Mouse (Mus musculus): ENCODE results near the gene Slc48a1. TPM values are rescaled to one million over a fixed set of nuclear protein-coding genes. Genes with fewer than 3 reads are reported as not detected.
A peak's percentile ranks its signal among the peaks of the same experiment; 100 is the strongest.

Gene Slc48a1
- total RNA-seq (2022), result 100 to 1,000 TPM; 131 to 151 (median 146) TPM

DNA sequence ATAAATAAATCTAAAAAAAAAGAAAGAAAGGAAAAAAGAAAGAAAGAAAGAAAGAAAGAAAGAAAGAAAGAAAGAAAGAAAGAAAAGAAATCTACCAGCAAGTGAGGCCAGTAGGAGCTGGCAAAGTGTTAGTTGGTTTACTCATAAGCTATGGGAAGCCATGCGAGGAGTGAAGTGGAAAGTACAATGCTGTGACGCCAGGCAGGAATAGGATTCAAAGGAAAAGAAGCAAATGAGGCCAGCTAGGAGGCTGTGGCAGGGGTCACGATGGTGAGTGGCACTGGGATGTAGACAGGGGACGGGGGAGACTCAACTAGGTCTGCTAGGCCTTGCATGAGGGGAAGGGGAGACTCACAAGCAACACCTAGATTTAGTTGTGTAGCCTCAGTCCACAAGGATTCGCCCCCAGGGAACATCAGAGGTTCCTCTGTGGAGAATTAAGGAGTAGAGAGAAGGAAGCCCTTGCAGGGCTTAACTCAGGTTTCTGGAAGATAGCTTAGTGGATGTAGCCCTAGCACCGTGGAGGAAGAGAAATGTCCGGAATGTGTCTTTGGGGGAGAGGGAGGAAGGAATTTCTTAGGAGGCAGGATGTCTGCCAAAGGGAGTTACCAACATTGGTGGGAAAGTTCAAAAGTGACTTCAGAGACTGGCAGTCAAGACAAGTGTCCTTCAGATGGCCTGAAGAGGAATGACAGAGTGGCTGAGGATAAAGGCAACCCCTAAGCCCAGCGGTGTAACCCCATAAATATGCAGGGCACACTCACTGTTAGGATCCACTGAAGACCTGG is at the start of gene Slc48a1:
Slc48a1 (plus strand) TSS at position 210 of the 788 bp plus-strand sequence.
- DNase-seq (ENCODE audit: low spot score in 2 of 2), result no peak

DNA sequence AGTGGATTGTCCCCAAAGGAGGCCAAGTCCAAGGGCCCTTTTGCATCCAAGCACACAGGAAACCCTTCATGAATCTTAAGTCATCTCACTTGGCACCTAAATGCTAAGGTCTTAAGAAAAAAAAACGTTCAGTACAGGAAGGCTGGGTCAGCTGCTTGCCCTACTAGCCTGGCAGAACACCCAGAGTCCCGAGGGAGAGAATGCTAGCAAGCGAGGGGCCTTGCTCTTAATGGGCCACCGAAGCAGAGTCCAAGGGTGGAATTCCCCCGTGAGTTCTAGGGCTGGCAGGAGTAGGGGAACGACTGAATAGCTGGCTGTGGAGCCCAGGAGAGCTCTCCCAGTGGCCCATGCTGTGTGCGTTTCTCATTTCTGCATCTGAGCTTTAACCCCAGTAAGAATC is 49.5 kb upstream of the Slc48a1 start:
- peak; percentile 53 to 74 for DNase-seq (ENCODE audit: low spot score in 2 of 2)

DNA sequence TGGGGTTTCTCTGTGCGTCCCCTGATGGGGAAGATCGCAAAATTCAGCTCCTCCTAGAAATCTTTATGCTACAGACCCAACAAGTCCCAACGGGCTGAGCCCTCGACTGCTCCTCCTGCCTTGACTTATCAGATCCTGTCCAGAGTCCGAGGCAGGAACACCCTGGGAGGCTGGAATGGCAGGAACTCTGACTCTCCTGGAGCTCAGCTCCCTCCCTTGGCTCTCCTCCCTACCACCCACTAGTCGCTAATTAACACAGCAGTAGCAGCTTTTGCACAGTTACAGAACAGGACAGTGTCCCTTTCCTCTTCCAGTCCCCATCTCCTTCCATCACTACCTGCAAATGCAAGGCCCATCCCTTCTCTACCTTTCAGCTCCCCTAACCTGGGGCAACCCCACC is 48.0 kb upstream of the Slc48a1 start:
- no peak for DNase-seq (ENCODE audit: low spot score in 2 of 2)

DNA sequence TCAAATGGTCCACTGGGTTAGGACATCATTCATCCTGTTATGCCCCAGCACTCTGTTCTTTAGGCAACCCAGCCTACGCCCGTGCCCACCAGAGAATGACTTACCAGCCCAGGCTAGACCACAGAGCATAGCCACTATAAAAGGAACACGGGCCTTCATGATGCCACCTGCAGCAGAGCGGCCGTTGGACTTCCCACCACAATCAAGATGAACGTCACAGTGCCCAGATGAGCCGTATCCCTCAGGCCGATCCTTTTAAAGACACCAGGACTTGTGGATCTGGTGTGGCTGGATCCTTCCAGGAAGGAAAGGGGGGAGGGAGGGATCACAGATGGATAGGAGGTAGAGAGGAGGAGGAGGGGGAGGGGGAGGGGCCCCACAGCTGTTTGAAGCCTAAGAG is 47.2 kb upstream of the Slc48a1 start, which contains the start of gene Endou:
Endou (minus strand) TSS at position 229 of the 400 bp plus-strand sequence.
- DNase-seq (ENCODE audit: low spot score in 2 of 2), result no peak

GRCm38 (mm10) chr15:97731988-97732387 is 46.3 kb upstream of the Slc48a1 start:
- DNase-seq (ENCODE audit: low spot score in 2 of 2), result no peak

DNA sequence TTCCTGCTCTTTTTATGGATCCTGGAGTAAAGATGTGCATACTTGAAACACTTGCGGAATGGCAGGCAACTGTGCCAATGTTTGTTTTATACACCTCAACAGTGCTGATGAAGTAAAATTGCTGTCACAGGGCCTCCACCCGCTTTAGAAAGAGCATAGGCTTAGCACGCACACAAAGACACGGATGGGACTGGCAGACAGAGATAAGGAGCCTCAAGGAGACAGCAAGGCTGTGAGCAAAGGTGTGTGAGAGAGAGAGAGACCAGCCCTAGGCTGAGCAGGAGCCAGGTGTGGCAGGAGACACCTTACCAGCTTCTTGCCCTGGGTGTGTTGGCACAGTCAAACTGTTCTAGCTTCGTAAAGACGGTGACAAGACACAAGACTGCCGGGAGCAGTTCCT is 39.4 kb upstream of the Slc48a1 start:
- DNase-seq (ENCODE audit: low spot score in 2 of 2), result no peak

- no peak for DNase-seq (ENCODE audit: low spot score in 2 of 2)
These were observed 38.0 kb upstream of the Slc48a1 start for GRCm38 (mm10) chr15:97740283-97740732.

GRCm38 (mm10) chr15:97741662-97742061 is 36.7 kb upstream of the Slc48a1 start:
- DNase-seq (ENCODE audit: low spot score in 2 of 2), result no peak

DNA sequence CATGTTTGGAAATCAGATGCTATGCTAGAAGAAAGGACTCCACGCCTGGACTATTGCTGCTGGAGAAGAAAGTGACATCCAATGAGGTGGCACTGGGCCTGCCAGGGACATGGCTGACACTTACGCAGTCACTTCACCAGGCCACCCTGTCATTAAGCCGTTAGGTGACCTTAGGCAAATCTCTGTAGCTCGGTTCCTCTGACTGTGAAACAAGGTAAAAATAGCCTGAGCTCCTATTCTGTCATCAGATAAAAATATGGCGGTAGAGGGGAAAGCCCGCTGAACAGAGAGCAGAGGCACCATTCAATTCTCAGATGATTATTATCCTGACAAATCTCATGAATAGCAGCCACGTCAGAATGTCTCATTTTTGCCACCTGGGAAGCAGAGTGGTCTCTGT is 36.2 kb upstream of the Slc48a1 start:
- no peak for DNase-seq (ENCODE audit: low spot score in 2 of 2)

DNA sequence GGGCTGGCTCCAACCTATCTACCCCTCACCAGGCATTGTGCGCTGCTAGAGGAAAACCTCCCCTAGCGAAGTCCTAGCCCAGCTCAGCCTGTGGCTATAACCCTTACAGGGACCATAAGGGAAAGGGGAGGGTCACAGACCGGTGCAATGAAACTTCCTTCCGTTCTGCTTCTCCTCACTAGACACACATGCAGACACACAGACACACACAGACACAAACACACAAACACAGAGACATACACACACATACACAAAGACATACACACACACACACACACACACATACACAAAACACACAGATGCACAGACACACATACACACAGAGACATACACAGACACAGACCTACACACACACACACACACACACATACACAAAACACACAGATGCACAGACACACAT is 35.7 kb upstream of the Slc48a1 start:
- no peak for DNase-seq (ENCODE audit: low spot score in 2 of 2)

DNA sequence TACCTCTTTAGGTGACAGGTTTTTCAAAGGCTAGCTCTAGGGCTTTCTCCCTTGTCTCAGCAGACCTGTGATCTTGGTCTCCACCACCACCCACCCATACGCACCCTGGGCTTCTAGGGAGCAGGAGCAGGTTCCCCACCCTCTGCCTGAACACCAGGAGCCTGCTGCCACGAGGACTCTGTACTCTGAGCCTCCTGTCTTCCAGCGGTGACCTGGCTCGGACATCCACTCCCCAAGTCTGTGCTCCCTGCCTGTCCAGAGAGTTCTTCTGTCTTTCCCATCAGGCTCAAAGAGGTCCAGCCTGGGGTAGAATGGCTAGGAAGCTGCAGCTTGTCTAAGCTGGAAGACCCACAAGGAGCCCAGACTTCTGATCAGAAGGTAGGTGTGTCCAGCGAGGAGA is 35.1 kb upstream of the Slc48a1 start:
- DNase-seq (ENCODE audit: low spot score in 2 of 2), result no peak

- DNase-seq (ENCODE audit: low spot score in 2 of 2), result no peak
These were observed 34.3 kb upstream of the Slc48a1 start for GRCm38 (mm10) chr15:97743961-97744525.

DNA sequence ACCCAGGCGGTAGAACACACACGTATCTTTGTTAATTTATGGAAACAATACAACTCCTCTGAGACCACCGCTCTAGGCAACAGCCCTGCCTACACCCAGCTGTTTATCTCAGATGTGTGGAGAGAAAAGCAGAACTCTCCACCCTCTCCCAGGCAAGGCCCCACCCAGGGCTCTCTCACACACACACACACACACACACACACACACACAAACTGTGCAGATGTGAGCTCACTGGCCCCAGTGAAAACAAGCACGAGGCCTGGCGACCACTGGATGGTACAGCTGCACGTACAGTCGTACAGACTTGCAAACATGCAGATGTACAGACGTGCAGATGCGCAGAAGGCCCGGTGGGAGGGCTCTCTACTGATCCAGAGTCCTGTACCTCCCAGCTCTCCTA is 33.4 kb upstream of the Slc48a1 start:
- no peak for DNase-seq (ENCODE audit: low spot score in 2 of 2)

GRCm38 (mm10) chr15:97745331-97745730 is 33.0 kb upstream of the Slc48a1 start:
- DNase-seq (ENCODE audit: low spot score in 2 of 2), result peak in 1 of 2 experiments; percentile 46

- DNase-seq (ENCODE audit: low spot score in 2 of 2), result no peak
These were observed 32.0 kb upstream of the Slc48a1 start for GRCm38 (mm10) chr15:97746278-97746677.

DNA sequence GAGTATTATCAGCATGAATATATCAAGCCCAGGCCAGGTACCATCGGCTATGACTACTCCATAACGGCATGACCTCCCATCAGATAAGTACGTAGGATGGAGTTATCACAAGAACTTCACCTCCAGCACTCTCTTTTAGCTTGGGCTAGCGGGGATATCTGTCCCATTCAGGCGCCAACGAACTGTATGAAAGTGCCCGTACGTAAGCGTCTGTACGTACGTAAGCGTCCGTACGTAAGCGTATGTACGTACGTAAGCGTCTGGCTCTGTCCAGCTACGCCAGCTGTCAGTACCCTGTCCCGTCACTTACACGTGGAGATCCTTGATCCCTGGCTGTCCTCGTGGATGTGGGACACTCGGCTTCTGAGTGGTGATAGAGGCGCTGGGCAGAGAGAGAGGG is 31.6 kb upstream of the Slc48a1 start:
- no peak for DNase-seq (ENCODE audit: low spot score in 2 of 2)

GRCm38 (mm10) chr15:97747486-97747885 is 30.8 kb upstream of the Slc48a1 start:
- no peak for DNase-seq (ENCODE audit: low spot score in 2 of 2)

DNA sequence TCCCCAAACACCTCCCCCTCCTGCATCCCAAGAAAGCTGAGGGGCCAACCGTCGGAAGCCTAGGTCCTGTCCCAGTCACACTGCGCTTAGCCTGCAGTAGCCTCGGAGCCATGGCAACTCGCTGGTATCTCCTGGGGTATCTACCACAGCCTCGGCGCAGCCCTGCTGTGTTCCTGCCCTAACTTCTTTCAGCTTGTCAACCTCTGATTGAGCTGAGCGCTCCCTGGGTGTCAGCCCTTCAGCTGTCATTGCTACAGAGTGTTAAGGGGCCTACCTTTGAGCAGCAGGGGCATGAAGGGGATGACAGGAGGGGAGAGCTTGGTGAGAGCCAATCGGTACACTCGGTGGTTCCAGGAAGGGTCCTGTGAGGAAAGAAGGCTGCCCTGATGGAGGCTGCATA is 30.0 kb upstream of the Slc48a1 start:
- no peak for DNase-seq (ENCODE audit: low spot score in 2 of 2)

GRCm38 (mm10) chr15:97748964-97749363 is 29.4 kb upstream of the Slc48a1 start:
- no peak for DNase-seq (ENCODE audit: low spot score in 2 of 2)

DNA sequence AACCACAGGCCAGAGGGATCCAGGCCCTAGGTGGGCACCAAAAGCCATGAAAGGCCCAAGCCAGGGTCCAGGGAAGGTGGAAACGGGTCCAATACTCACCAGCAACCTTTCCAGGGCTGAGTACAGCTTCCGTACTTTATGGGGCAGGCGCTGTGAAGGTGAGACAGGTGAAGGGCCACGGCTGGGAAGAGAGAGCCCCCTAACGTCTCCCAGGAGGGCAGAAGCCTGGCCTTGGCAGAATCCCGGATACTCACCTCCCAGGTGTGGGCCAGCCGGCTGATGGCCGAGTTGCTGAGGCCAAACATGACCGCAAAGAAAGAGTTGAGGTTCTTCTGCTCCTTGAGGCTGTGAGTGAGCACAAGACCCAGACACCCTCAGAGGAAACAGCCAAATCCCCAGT is 28.9 kb upstream of the Slc48a1 start:
- no peak for DNase-seq (ENCODE audit: low spot score in 2 of 2)

- no peak for DNase-seq (ENCODE audit: low spot score in 2 of 2)
These were observed 28.5 kb upstream of the Slc48a1 start for GRCm38 (mm10) chr15:97749841-97750240.

DNA sequence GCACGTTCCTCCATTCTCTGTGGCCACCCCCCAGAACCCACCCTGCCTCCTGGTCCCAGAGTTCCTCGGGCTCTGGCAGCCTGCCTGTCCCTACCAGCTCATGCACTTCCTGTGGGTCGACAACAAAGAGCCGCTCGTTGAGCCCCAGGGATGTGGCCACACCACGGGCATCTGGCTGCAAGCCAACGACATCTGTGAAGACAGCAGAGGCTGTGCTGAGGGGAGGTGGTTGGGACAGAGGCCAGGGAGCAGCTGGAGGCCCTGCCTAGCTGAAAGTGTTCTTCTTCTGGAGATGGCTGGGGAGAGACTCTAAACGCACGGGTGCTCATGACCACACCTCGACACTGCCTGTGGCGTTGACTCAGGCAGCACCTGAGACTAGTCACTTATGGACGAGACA is 27.6 kb upstream of the Slc48a1 start:
- DNase-seq (ENCODE audit: low spot score in 2 of 2), result peak; percentile 86 to 87

DNA sequence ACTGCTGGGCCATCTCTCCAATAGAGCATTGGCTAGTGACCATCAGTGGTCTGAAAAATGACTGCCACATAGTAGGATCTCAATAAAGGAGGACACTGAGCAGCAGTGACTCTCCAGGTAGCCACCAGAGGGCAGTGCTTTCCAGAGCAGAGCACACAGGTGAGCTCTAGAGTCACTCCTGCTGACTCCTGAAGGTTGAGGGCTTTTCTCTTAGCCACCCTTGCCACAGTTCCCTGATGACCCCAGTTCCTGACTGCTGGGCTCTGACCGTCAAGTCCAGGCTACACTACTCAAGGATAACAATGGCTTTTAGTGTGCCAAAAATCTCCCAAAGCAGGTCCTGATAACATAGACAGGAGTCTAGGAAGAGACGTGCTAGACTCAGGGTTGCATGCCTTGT is 26.6 kb upstream of the Slc48a1 start:
- DNase-seq (ENCODE audit: low spot score in 2 of 2), result no peak
